Mouse (Mus musculus): ENCODE measurements around the gene Rbbp6. TPM values are rescaled to one million over a fixed set of nuclear protein-coding genes. Genes with fewer than 3 reads are reported as not detected.
A peak's percentile ranks its signal among the peaks of the same experiment; 100 is the strongest.

Rbbp6 gene
- polyA plus RNA-seq, 1 experiment from 2014 or later = 18.3 TPM

- no peak for ATAC-seq
- no peaks in the 10 kb centered on the region for H3K36me3 ChIP-seq (ENCODE audit: insufficient read depth, low read length)
- TF ChIP-seq EP300 (IDR thresholded peaks at IDR 0.05) = no peak
- TF ChIP-seq CTCF (IDR thresholded peaks at IDR 0.05) = no peak
- no peaks in the 10 kb centered on the region for H3K9me3 ChIP-seq (ENCODE audit: low read length)
- no peaks in the 10 kb centered on the region for H3K27me3 ChIP-seq (replicated peaks; ENCODE audit: insufficient read depth, low read length)
- no peak overlapping the region for H3K9ac ChIP-seq (replicated peaks; ENCODE audit: low read depth)
- H3K4me2 ChIP-seq (replicated peaks; ENCODE audit: low read depth, low read length) = peak overlapping the region; percentile 69
- WGBS = 17% methylated on average over 13 of the region's 13 CpGs
- H3K4me1 ChIP-seq (ENCODE audit: insufficient read depth, low read depth, low read length) = 0 out of 2 replicates have a peak, but pooled peaks cover 2% of the 10 kb centered on the region
- no peak for DNase-seq (ENCODE audit: low spot score)
- no peak overlapping the region for H3K27ac ChIP-seq (ENCODE audit: low read length)
- H3K4me3 ChIP-seq (ENCODE audit: low read depth, low read length) = peak overlapping the region; percentile 28; the same call in 1 of the 2 replicates
Observed at GRCm38 (mm10) chr7:123030295-123030694, 64.8 kb downstream of the Rbbp6 start.

GRCm38 (mm10) chr7:123030709-123031181 lies 65.3 kb downstream of the Rbbp6 start:
- TF ChIP-seq EP300 (IDR thresholded peaks at IDR 0.05) (no peak), CTCF (IDR thresholded peaks at IDR 0.05) (no peak)
- ATAC-seq (peak; percentile 57), DNase-seq (ENCODE audit: low spot score) (peak; percentile 76)
- Histone ChIP-seq H3K27ac (ENCODE audit: low read length) (no peak overlapping the region), H3K4me3 (ENCODE audit: low read depth, low read length) (peak overlapping the region; percentile 28), H3K4me1 (ENCODE audit: insufficient read depth, low read depth, low read length) (0 out of 2 replicates have a peak, but pooled peaks cover 2% of the 10 kb centered on the region), H3K27me3 (replicated peaks; ENCODE audit: insufficient read depth, low read length) (no peaks in the 10 kb centered on the region), H3K9ac (replicated peaks; ENCODE audit: low read depth) (no peak overlapping the region), H3K4me2 (replicated peaks; ENCODE audit: low read depth, low read length) (peak overlapping the region; percentile 69), H3K9me3 (ENCODE audit: low read length) (no peaks in the 10 kb centered on the region), H3K36me3 (ENCODE audit: insufficient read depth, low read length) (no peaks in the 10 kb centered on the region)
- under 1% methylated on average over 16 of the region's 21 CpGs for WGBS

GRCm38 (mm10) chr7:123031211-123031743 lies 65.8 kb downstream of the Rbbp6 start:
- ATAC-seq = peak; percentile 23; the same call in 1 of the 2 replicates

GRCm38 (mm10) chr7:123035314-123035713 lies 69.8 kb downstream of the Rbbp6 start:
- Histone ChIP-seq H3K4me1 (ENCODE audit: insufficient read depth, low read depth, low read length) (0 out of 2 replicates have a peak, but pooled peaks cover 2% of the 10 kb centered on the region), H3K36me3 (ENCODE audit: insufficient read depth, low read length) (no peaks in the 10 kb centered on the region), H3K4me3 (ENCODE audit: low read depth, low read length) (no peak overlapping the region), H3K9me3 (ENCODE audit: low read length) (no peaks in the 10 kb centered on the region), H3K27me3 (replicated peaks; ENCODE audit: insufficient read depth, low read length) (no peaks in the 10 kb centered on the region), H3K9ac (replicated peaks; ENCODE audit: low read depth) (no peak overlapping the region), H3K27ac (ENCODE audit: low read length) (no peak overlapping the region), H3K4me2 (replicated peaks; ENCODE audit: low read depth, low read length) (no peak overlapping the region)
- ATAC-seq = no peak
- DNase-seq (ENCODE audit: low spot score) = no peak
- WGBS = 62% methylated on average over 8 of the region's 8 CpGs
- TF ChIP-seq CTCF (IDR thresholded peaks at IDR 0.05) = no peak
- no peak for TF ChIP-seq EP300 (IDR thresholded peaks at IDR 0.05)

More at GRCm38 (mm10) chr7:123031211-123031743, 65.8 kb downstream of the Rbbp6 start:
- Histone ChIP-seq H3K4me1 (ENCODE audit: insufficient read depth, low read depth, low read length) (0 out of 2 replicates have a peak, but pooled peaks cover 2% of the 10 kb centered on the region), H3K9me3 (ENCODE audit: low read length) (no peaks in the 10 kb centered on the region), H3K27me3 (replicated peaks; ENCODE audit: insufficient read depth, low read length) (no peaks in the 10 kb centered on the region), H3K27ac (ENCODE audit: low read length) (no peak overlapping the region), H3K4me3 (ENCODE audit: low read depth, low read length) (peak overlapping the region; percentile 28), H3K4me2 (replicated peaks; ENCODE audit: low read depth, low read length) (peak overlapping the region; percentile 69), H3K36me3 (ENCODE audit: insufficient read depth, low read length) (no peaks in the 10 kb centered on the region), H3K9ac (replicated peaks; ENCODE audit: low read depth) (no peak overlapping the region)
- WGBS = 8% methylated on average over 12 of the region's 12 CpGs
- no peak for DNase-seq (ENCODE audit: low spot score)
- TF ChIP-seq EP300 (IDR thresholded peaks at IDR 0.05) (no peak), CTCF (IDR thresholded peaks at IDR 0.05) (no peak)

GRCm38 (mm10) chr7:123039302-123039701 lies 73.8 kb downstream of the Rbbp6 start:
- Histone ChIP-seq H3K9ac (replicated peaks; ENCODE audit: low read depth) (no peak overlapping the region), H3K9me3 (ENCODE audit: low read length) (no peaks in the 10 kb centered on the region), H3K27me3 (replicated peaks; ENCODE audit: insufficient read depth, low read length) (no peaks in the 10 kb centered on the region), H3K4me2 (replicated peaks; ENCODE audit: low read depth, low read length) (no peak overlapping the region), H3K27ac (ENCODE audit: low read length) (no peak overlapping the region), H3K4me1 (ENCODE audit: insufficient read depth, low read depth, low read length) (no peaks in the 10 kb centered on the region), H3K36me3 (ENCODE audit: insufficient read depth, low read length) (no peaks in the 10 kb centered on the region), H3K4me3 (ENCODE audit: low read depth, low read length) (no peak overlapping the region)
- ATAC-seq (no peak), DNase-seq (ENCODE audit: low spot score) (no peak)
- TF ChIP-seq CTCF (IDR thresholded peaks at IDR 0.05) (peak; percentile 60), EP300 (IDR thresholded peaks at IDR 0.05) (no peak)

GRCm38 (mm10) chr7:123045146-123045545 lies 79.7 kb downstream of the Rbbp6 start:
- TF ChIP-seq EP300 (IDR thresholded peaks at IDR 0.05) (no peak), CTCF (IDR thresholded peaks at IDR 0.05) (no peak)
- Histone ChIP-seq H3K27ac (ENCODE audit: low read length) (no peak overlapping the region), H3K36me3 (ENCODE audit: insufficient read depth, low read length) (no peaks in the 10 kb centered on the region), H3K27me3 (replicated peaks; ENCODE audit: insufficient read depth, low read length) (no peaks in the 10 kb centered on the region), H3K9ac (replicated peaks; ENCODE audit: low read depth) (no peak overlapping the region), H3K4me2 (replicated peaks; ENCODE audit: low read depth, low read length) (no peak overlapping the region), H3K4me3 (ENCODE audit: low read depth, low read length) (no peak overlapping the region), H3K9me3 (ENCODE audit: low read length) (no peaks in the 10 kb centered on the region), H3K4me1 (ENCODE audit: insufficient read depth, low read depth, low read length) (no peaks in the 10 kb centered on the region)
- no peak for DNase-seq (ENCODE audit: low spot score)
- no peak for ATAC-seq
- 92% methylated on average over 3 of the region's 3 CpGs for WGBS

Data from lung, postnatal 0 days (tissue).